Mouse (Mus musculus) ES-Bruce4 (cell line): Measurements from ENCODE around the gene Natd1. TPM values are rescaled to one million over a fixed set of nuclear protein-coding genes. Genes with fewer than 3 reads are reported as not detected.

Source experiments
- H3K27ac ChIP-seq: 2 replicates; pipeline ENCODE4 v1.5.1; 2012; ENCODE audit warnings: low read length, inconsistent platforms; ENCODE audit not compliant: insufficient read depth
- H3K27me3 ChIP-seq: 2 replicates; pipeline ENCODE4 v1.6.1; 2012; ENCODE audit warnings: mild to moderate bottlenecking, low read length, inconsistent platforms; ENCODE audit not compliant: control insufficient read depth, poor library complexity, insufficient read depth, severe bottlenecking
- H3K36me3 ChIP-seq: 2 replicates; pipeline ENCODE4 v1.6.1; 2012; ENCODE audit warnings: inconsistent platforms, mild to moderate bottlenecking, low read length, moderate library complexity; ENCODE audit not compliant: control insufficient read depth, poor library complexity, insufficient read depth, severe bottlenecking
- H3K4me1 ChIP-seq: one replicate; pipeline ENCODE4 v1.8.1; 2011; ENCODE audit warnings: low read length; ENCODE audit not compliant: control insufficient read depth, insufficient read depth
- H3K4me3 ChIP-seq: 2 replicates; pipeline ENCODE4 v1.5.1; 2011; ENCODE audit warnings: low read depth, mild to moderate bottlenecking, low read length
- H3K9ac ChIP-seq: 2 replicates; pipeline ENCODE4 v1.6.1; 2012; ENCODE audit warnings: low read depth, mild to moderate bottlenecking, inconsistent platforms; ENCODE audit not compliant: poor library complexity, severe bottlenecking
- H3K9me3 ChIP-seq: replicated peaks from 2 replicates; pipeline ENCODE4 v1.6.1; 2012; ENCODE audit warnings: mild to moderate bottlenecking, low read length, inconsistent platforms; ENCODE audit not compliant: control insufficient read depth, poor library complexity, insufficient read depth, severe bottlenecking
- CTCF ChIP-seq: IDR thresholded peaks from one replicate; pipeline ENCODE4 v1.8.1; 2011; ENCODE audit warnings: low read depth, low read length
- EP300 ChIP-seq: IDR thresholded peaks from 2 replicates; pipeline ENCODE4 v1.6.1; 2011; ENCODE audit warnings: low read depth, low read length; ENCODE audit not compliant: insufficient read depth
- POLR2A ChIP-seq: IDR thresholded peaks from one replicate; pipeline ENCODE4 v1.8.1; 2011; ENCODE audit warnings: low read length; ENCODE audit not compliant: insufficient read depth
- polyA plus RNA-seq: library from polyadenylated mRNA; stranded (reverse); fragments of >200 nt; gene quantifications from 2 replicates; pipeline ENCODE4 v1.2.4, GENCODE M21; 2011; ENCODE audit warnings: low read depth; ENCODE audit not compliant: missing spikeins, insufficient read depth, insufficient read length

The Natd1 gene
- polyA plus RNA-seq, 1 experiment = 20.5 TPM

DNA sequence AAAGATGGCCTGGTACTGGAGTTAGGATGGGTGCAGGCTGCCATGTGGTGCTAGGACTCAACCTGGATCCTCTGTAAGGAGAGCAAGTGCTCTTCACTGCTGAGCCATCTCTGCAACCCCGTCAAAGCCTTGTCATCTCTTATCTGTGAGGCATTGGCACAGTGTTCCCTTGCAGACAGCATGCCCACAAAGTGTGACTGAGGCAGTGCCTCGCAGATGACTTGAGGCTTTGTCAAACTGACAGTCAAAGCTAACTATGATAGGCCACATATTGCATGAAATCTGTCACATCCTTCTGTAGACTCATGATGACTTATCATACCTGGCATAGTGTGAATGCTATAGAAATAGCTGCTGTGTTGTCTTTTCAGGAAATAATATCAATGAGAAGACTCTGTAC is 5.5 kb upstream of the Natd1 start:
- Histone ChIP-seq H3K4me1 (peaks cover 20% of the 10 kb centered on the region), H3K27me3 (no peaks in the 10 kb centered on the region), H3K9ac (no peak overlapping the region), H3K4me3 (no peak overlapping the region), H3K27ac (no peak overlapping the region), H3K36me3 (peaks cover 9% of the 10 kb centered on the region), H3K9me3 (no peaks in the 10 kb centered on the region)
- no peak for TF ChIP-seq CTCF
- no peak for TF ChIP-seq EP300
- no peak for TF ChIP-seq POLR2A

DNA sequence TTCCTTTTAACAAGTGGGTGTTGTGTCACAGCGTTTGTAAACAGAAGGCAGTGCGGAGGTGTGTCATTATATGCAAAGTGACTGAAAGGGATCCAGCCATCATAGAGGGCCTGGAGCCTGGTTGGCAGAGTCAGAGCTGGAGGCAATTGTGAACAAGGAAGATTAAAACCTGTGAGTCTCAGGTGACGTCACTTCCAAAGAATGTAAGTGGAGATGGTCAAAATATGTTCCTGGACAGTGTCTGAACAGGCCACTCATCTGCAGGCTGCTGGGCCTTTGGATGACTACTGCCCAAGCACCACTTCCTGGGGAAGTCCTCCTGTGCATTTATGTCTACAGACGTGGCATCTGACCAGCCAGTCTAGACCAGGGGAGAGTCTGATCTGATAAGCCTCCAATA is 651 bp upstream of the Natd1 start:
- Histone ChIP-seq H3K4me1 (peaks cover 10% of the 10 kb centered on the region), H3K36me3 (no peaks in the 10 kb centered on the region), H3K9ac (no peak overlapping the region), H3K27ac (no peak overlapping the region), H3K9me3 (no peaks in the 10 kb centered on the region), H3K27me3 (no peaks in the 10 kb centered on the region), H3K4me3 (no peak overlapping the region)
- no peak for TF ChIP-seq EP300
- TF ChIP-seq CTCF = no peak
- TF ChIP-seq POLR2A = no peak

DNA sequence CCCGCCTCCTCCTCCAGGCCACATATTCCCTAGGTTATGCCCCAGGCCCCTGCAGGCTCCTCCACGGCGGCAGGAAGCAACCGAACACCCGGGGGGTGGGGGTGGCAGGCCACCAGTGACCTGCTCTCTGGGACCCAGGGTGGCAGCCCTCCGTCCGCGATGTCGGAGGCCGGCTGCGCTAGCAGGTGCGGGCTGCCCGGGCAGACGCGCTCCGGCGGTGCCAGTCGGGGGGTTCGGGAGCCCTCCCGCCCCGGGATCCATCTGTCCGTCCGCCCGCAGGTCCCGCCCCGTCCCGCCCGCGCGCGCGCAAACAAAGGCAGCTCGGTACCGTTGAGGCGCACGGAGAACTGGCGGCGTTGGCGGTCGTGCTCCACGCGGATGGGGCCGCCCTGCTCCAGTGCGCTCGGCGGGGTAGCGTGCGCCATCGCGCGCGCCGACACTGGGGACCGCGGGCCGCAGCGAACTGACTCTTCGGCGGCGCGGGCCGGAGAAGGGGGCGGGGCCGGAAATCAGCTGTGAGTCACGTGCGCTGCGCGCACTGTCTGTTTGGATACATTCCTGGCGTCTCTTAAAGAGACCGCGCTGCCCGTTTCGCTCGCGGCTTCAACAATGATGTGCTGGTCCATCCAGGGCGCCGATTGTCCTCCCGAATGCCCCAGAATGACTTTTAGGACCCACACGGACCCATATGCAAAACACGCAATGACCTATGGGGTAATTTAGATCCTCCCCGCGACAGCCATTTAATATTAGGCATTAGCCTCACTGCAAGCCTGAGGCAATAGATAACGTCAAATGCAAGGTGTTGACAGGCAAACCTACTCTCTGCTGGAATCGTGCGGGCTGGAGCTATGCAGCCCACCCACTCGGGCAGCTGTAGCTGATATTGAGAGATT is 1.0 kb downstream of the Natd1 start:
- peak overlapping the region; percentile 92 for H3K4me3 ChIP-seq
- H3K9ac ChIP-seq = peak overlapping the region; percentile 93
- H3K4me1 ChIP-seq = peaks cover 10% of the 10 kb centered on the region
- no peaks in the 10 kb centered on the region for H3K36me3 ChIP-seq
- H3K27me3 ChIP-seq = no peaks in the 10 kb centered on the region
- TF ChIP-seq CTCF (no peak), POLR2A (no peak), EP300 (0 out of 2 replicates have a peak, but pooled peaks have one; percentile 46)
- H3K27ac ChIP-seq = peak overlapping the region; percentile 26; the same call in 1 of the 2 replicates
- H3K9me3 ChIP-seq = no peaks in the 10 kb centered on the region

DNA sequence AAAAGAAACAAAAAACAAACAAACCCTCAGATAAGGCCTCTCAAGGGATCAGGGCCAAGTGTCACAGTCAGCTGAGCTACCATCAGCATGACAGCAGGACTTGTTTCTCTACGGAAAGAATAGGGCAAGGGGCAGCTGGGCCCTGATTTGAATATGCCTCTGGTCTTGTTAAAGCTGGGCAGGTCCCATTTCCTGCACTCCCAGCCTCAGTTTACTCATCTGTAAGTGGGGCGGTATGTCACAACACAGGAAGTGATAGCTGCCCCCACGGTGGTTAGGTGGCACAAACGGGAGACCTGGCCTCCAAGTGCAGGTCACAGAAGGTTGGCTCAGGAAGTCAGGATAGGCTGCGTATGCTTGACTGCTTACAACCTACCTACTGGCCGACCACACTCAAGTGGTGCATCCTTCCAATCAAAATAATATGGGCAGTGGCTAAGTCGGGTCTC is 2.0 kb downstream of the Natd1 start:
- Histone ChIP-seq H3K9me3 (no peaks in the 10 kb centered on the region), H3K27me3 (no peaks in the 10 kb centered on the region), H3K4me1 (peaks cover 10% of the 10 kb centered on the region), H3K9ac (peak overlapping the region; percentile 93), H3K4me3 (peak overlapping the region; percentile 92), H3K36me3 (no peaks in the 10 kb centered on the region), H3K27ac (0 out of 2 replicates have a peak overlapping the region, but pooled peaks have one; percentile 26)
- TF ChIP-seq EP300 (no peak), CTCF (no peak), POLR2A (no peak)

DNA sequence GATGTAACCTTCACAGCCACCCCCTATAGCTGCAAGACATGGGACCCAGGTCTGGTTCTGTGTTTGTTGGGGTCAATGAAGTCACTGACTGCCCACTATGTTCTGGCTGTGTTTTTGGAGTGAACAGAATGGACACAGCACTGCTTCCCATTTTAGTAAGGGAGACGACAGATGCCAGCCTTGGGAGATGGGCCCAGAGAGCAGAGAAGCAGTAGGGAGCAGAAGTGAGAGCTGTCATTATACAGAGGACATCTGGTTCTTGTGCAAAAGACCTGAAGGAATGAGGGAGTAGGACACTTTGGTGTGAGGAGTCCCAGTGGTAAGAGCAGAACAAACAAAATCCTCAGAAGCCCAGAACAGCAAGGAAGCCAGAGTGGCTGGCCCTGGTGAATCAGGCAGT is 4.9 kb downstream of the Natd1 start:
- H3K27me3 ChIP-seq = no peaks in the 10 kb centered on the region
- no peak for TF ChIP-seq CTCF
- no peak for TF ChIP-seq POLR2A
- no peak for TF ChIP-seq EP300
- H3K4me3 ChIP-seq = no peak overlapping the region
- no peak overlapping the region for H3K27ac ChIP-seq
- H3K36me3 ChIP-seq = 0 out of 2 replicates have a peak, but pooled peaks cover 1% of the 10 kb centered on the region
- H3K9me3 ChIP-seq = no peaks in the 10 kb centered on the region
- no peak overlapping the region for H3K9ac ChIP-seq
- H3K4me1 ChIP-seq = no peaks in the 10 kb centered on the region

DNA sequence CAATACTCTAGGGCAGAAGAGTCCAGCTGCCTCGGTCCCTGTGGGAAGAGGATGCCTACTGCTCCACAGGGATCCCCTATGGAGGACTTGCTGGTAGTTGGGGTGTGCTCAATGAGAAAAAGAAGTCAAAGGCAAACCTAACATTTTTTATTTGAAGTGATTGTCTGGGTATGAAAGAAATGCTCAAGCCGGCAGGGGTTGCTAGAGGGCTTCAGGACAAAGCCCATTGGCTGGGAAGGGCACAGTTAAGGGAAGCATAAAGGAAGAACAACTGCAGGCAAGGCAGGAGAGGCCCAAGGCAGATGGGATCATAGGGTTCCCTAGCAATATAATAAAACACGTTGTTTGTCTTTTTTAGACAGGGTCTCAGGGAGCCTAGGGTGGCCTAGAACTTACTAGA is 6.5 kb downstream of the Natd1 start:
- H3K27me3 ChIP-seq = no peaks in the 10 kb centered on the region
- H3K9me3 ChIP-seq = no peaks in the 10 kb centered on the region
- H3K4me1 ChIP-seq = no peaks in the 10 kb centered on the region
- H3K4me3 ChIP-seq = no peak overlapping the region
- H3K36me3 ChIP-seq = 0 out of 2 replicates have a peak, but pooled peaks cover 2% of the 10 kb centered on the region
- no peak for TF ChIP-seq EP300
- no peak overlapping the region for H3K9ac ChIP-seq
- no peak overlapping the region for H3K27ac ChIP-seq
